Mouse (Mus musculus) CH12.LX (cell line): ENCODE measurements around the gene Tmem251.

Source experiments
- CHD1 ChIP-seq: IDR thresholded peaks from 2 replicates; pipeline ENCODE4 v1.6.1; 2012; ENCODE audit warnings: low read depth, low read length, improper control_type of control experiment, inconsistent platforms
- CTCF ChIP-seq, 2 experiments: IDR thresholded peaks in 1 of 2; conservative IDR thresholded peaks in 1 of 2; 2 replicates each; pipeline ENCODE4 v1.5.1; 2011 to 2012; ENCODE audit warnings: low read depth in 2 of 2, low read length in 2 of 2, improper control_type of control experiment in 1 of 2, inconsistent platforms in 1 of 2, mild to moderate bottlenecking in 1 of 2, moderate library complexity in 1 of 2
- ELF1 ChIP-seq: IDR thresholded peaks from 2 replicates; pipeline ENCODE4 v1.6.1; 2014; ENCODE audit warnings: low read depth, mild to moderate bottlenecking, inconsistent platforms, low read length, improper control_type of control experiment
- JUN ChIP-seq: IDR thresholded peaks from 2 replicates; pipeline ENCODE4 v1.6.1; 2011; ENCODE audit warnings: low read depth, mild to moderate bottlenecking, low read length, improper control_type of control experiment, moderate library complexity; ENCODE audit not compliant: insufficient read depth
- MAX ChIP-seq: IDR thresholded peaks from 2 replicates; pipeline ENCODE4 v1.6.1; 2011; ENCODE audit warnings: low read length, improper control_type of control experiment
- MEF2A ChIP-seq: IDR thresholded peaks from 2 replicates; pipeline ENCODE4 v1.6.1; 2014; ENCODE audit warnings: low read depth, mild to moderate bottlenecking, inconsistent platforms, low read length, improper control_type of control experiment, borderline replicate concordance
- MXI1 ChIP-seq: IDR thresholded peaks from 2 replicates; pipeline ENCODE4 v1.6.1; 2011; ENCODE audit warnings: mild to moderate bottlenecking, low read depth, low read length, improper control_type of control experiment
- POLR2A ChIP-seq: IDR thresholded peaks from 2 replicates; pipeline ENCODE4 v1.6.1; 2011; ENCODE audit warnings: low read depth, mild to moderate bottlenecking, improper control_type of control experiment, low read length
- TBP ChIP-seq: conservative IDR thresholded peaks from 2 replicates; pipeline ENCODE4 v1.6.1; 2011; ENCODE audit warnings: low read depth, low read length, improper control_type of control experiment
- USF2 ChIP-seq: conservative IDR thresholded peaks from 2 replicates; pipeline ENCODE4 v1.6.1; 2011; ENCODE audit warnings: low read depth, low read length, improper control_type of control experiment
- ZMIZ1 ChIP-seq: IDR thresholded peaks from 2 replicates; pipeline ENCODE4 v1.6.1; 2012; ENCODE audit warnings: low read depth, mild to moderate bottlenecking, inconsistent platforms, low read length, improper control_type of control experiment

DNA sequence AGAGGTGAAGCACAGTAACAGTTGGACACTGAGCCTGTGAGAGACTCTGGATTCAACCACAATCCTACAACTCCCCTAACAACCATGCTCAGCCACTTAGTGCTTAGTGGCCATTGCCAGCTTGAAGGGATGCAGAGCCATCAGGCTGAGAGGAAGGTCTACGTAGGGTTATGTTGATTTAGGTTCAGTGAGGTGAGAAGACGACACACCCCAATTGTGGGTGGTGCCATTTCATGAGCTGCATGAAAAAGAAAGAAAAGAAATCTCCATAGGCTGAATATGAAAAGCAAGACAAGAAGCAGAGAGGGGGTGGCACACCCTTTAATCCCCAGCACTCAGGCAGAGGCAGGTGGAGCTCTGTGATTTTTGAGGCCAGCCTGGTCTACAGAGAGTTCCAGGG, 29.4 kb upstream of the Tmem251 start:
- TF ChIP-seq ELF1 (no peak), CTCF (conservative IDR thresholded peaks at IDR 0.05 in 1 of 2, IDR thresholded peaks at IDR 0.05 in 1 of 2; ENCODE audit: low read depth in 2 of 2, low read length in 2 of 2) (no peak), JUN (no peak), MAX (no peak), CHD1 (no peak), ZMIZ1 (no peak), MXI1 (no peak), MEF2A (no peak), TBP (no peak), POLR2A (no peak), USF2 (no peak)
